Mouse (Mus musculus): ENCODE results near the gene Rnf8. TPM values are rescaled to one million over a fixed set of nuclear protein-coding genes. Genes with fewer than 3 reads are reported as not detected.

Gene Rnf8
- polyA plus RNA-seq (2017; shearing (Covaris generic)), result 10 to 100 TPM; 62.2 to 66.9 TPM

GRCm38 (mm10) chr17:29614115-29615023, at the start of gene Rnf8, which contains the start of gene Gm28043:
Gene Rnf8 (plus strand): TSS chr17:29614790.
Gene Gm28043 (plus strand): TSS chr17:29614876.

GRCm38 (mm10) chr17:29660076-29660761, 45.6 kb downstream of the Rnf8 start, which contains the start of gene Cmtr1:
Gene Cmtr1 (plus strand): TSS chr17:29660595.

Other genes with a start within 250 kb of the Rnf8 start
- gene Pim1, start 124.0 kb upstream of the Rnf8 start, polyA plus RNA-seq (2017; shearing (Covaris generic)), result 10 to 100 TPM; 44.3 to 79.5 TPM
- 1 to 10 TPM in 1 of 2 experiments, under 1 TPM in 1; 0.11 to 1.2 TPM for gene Gm17657, start 65.2 kb upstream of the Rnf8 start, polyA plus RNA-seq (2017; shearing (Covaris generic))
- gene Tbc1d22b, start 65.0 kb upstream of the Rnf8 start, polyA plus RNA-seq (2017; shearing (Covaris generic)), result 10 to 100 TPM; 33.4 to 33.5 TPM
- gene Tmem217, start 62.4 kb upstream of the Rnf8 start, polyA plus RNA-seq (2017; shearing (Covaris generic)), result 1 to 10 TPM; 4.9 to 6.3 TPM
- gene Gm28043, start 86 bp downstream of the Rnf8 start, polyA plus RNA-seq (2017; shearing (Covaris generic)), result 1 to 10 TPM; 5.8 TPM
- 100 to 1,000 TPM; 219 to 224 TPM for gene Cmtr1, start 45.8 kb downstream of the Rnf8 start, polyA plus RNA-seq (2017; shearing (Covaris generic))
- 1 to 10 TPM; 7.1 to 7.2 TPM for gene Ccdc167, start 102.3 kb downstream of the Rnf8 start, polyA plus RNA-seq (2017; shearing (Covaris generic))

Data from inflammation-experienced regulatory T-cells (primary cell).